Mouse (Mus musculus) neutrophil, adult 5-6 weeks (primary cell): ENCODE results near the gene Patl2. TPM values are rescaled to one million over a fixed set of nuclear protein-coding genes. Genes with fewer than 3 reads are reported as not detected.

Experiments used
- ATAC-seq: fragments of 151-379, 151-347 bp; 2 replicates; pipeline ENCODE4 v1.8.0; 2017; ENCODE audit warnings: mild to moderate bottlenecking, moderate TSS enrichment; ENCODE audit not compliant: insufficient number of reproducible peaks, poor library complexity, low FRiP score, severe bottlenecking; ENCODE audit errors: extremely low read depth
- total RNA-seq: library from RNA; stranded (forward); fragments of 200-1000 nt; gene quantifications from 2 replicates; pipeline ENCODE4 v1.2.3, GENCODE M21; 2017

Patl2 gene
- total RNA-seq, 1 experiment from 2014 or later = not detected

- ATAC-seq = no peak
These were observed 77.9 kb downstream of the Patl2 start for GRCm38 (mm10) chr2:122108101-122108500.

DNA sequence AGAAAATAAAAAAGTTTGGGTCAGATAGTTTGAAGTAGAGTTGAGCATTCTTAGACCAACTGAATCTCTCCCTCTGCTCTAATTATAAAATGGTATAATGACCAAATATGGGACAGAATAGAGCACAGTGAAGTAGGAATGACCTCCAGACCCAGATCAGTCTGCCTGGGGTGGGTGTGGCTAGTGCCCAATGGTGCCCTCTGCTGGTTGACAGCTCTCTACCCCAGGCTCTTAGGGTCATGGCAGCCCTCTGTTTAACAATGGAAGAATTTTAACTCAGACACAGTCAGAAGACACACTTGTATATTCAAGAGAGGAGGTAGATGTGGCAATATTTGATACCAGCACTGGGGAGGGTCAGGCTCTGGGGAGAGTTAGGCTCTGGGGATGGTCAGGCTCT, 83.9 kb downstream of the Patl2 start:
- peak; percentile 61; the same call in 1 of the 2 replicates for ATAC-seq

DNA sequence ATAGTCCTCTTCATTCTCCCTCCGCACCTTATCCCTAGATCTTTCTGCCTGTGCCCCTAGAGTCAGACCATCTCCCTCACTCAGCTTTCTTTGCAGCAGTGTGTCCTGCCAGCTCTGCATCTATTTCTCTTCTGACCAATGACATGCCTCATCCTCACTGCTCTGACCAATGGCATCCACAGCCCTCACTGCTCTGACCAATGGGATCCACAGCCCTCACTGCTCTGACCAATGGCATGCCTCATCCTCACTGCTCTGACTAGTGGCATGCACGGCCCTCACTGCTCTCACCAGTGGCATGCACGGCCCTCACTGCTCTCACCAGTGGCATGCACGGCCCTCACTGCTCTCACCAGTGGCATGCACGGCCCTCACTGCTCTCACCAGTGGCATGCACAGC, 88.3 kb downstream of the Patl2 start:
- peak; percentile 33; the same call in 1 of the 2 replicates for ATAC-seq

- no peak for ATAC-seq
These were observed 92.1 kb downstream of the Patl2 start for GRCm38 (mm10) chr2:122093844-122094243.

GRCm38 (mm10) chr2:122086446-122086845, 99.5 kb downstream of the Patl2 start:
- no peak for ATAC-seq

GRCm38 (mm10) chr2:122081728-122082456, 104.1 kb downstream of the Patl2 start:
- no peak for ATAC-seq

Other genes with a start within 250 kb of the Patl2 start
- gene Ctdspl2, start 230.2 kb downstream of the Patl2 start, total RNA-seq = 60.2 and 69.8 TPM in 2 replicates
- 0.25 TPM in 1 of 2 replicates, not detected in the other for gene Mageb3, start 230.1 kb downstream of the Patl2 start, total RNA-seq
- gene Eif3j1, start 157.6 kb downstream of the Patl2 start, total RNA-seq = 22.3 and 23.2 TPM in 2 replicates
- 26.4 and 30.3 TPM in 2 replicates for gene Spg11, start 67.8 kb downstream of the Patl2 start, total RNA-seq
- 2,529 and 2,921 TPM in 2 replicates for gene B2m, start 38.5 kb downstream of the Patl2 start, total RNA-seq
- not detected in 2 replicates for gene Trim69, start 25.5 kb downstream of the Patl2 start, total RNA-seq
- not detected in 2 replicates for gene Terb2, start 83 bp upstream of the Patl2 start, total RNA-seq
- 12.6 and 15.3 TPM in 2 replicates for gene Sord, start 48.6 kb upstream of the Patl2 start, total RNA-seq
- gene Duox2, start 112.3 kb upstream of the Patl2 start, total RNA-seq = not detected in 2 replicates
- gene Duoxa2, start 112.7 kb upstream of the Patl2 start, total RNA-seq = 0.47 TPM in 1 of 2 replicates, not detected in the other
- not detected in 2 replicates for gene Duoxa1, start 127.5 kb upstream of the Patl2 start, total RNA-seq
- gene Duox1, start 129.5 kb upstream of the Patl2 start, total RNA-seq = not detected in 2 replicates
- 1.6 and 4.5 TPM in 2 replicates for gene Shf, start 183.0 kb upstream of the Patl2 start, total RNA-seq
- 146 and 148 TPM in 2 replicates for gene Slc28a2, start 240.3 kb upstream of the Patl2 start, total RNA-seq